Comparison of ENCODE assay signal across 30 mouse cellular contexts in genomic region chr7:141141326-141141725, GRCm38 (mm10). TPM values are rescaled to one million over a fixed set of nuclear protein-coding genes. Genes with fewer than 3 reads are reported as not detected.
A peak's percentile ranks its signal among the peaks of the same experiment; 100 is the strongest.
DNase-seq lines count a peak whose midpoint lies in the region; ATAC-seq lines count a peak whose summit lies in the region.
"Had no signal": no experiment of that assay in that cellular context is flagged by ENCODE, and none has a peak within 500 bp of the region (broad histone marks: within the 10 kb centered on the region; RNA-seq: fewer than 3 reads in every experiment).

No protein-coding gene starts in this region.

- peaks cover 95% of the 10 kb centered on the region for H3K4me1 ChIP-seq in erythroblast, embryonic 14.5 days (ENCODE audit: control insufficient read depth)
- H3K4me1 ChIP-seq in liver, embryonic 12.5 days = peaks cover 99% of the 10 kb centered on the region
- H3K4me1 ChIP-seq in liver, embryonic 15.5 days (replicated peaks) = peaks cover 97% of the 10 kb centered on the region
- H3K4me1 ChIP-seq: embryonic facial prominence, embryonic 10.5 days; embryonic facial prominence, embryonic 13.5 days; heart, embryonic 10.5 days had no signal

- H3K4me2 ChIP-seq in liver, embryonic 12.5 days = peak overlapping the region; percentile 20
- peak overlapping the region; percentile 18; the same call in 1 of the 2 replicates for H3K4me2 ChIP-seq in liver, embryonic 15.5 days
- H3K4me2 ChIP-seq: embryonic facial prominence, embryonic 13.5 days; heart, embryonic 13.5 days; hindbrain, embryonic 14.5 days had no signal

- peak overlapping the region; percentile 31 for H3K4me3 ChIP-seq in erythroblast, embryonic 14.5 days (replicated peaks)
- H3K4me3 ChIP-seq in liver, embryonic 12.5 days = no peak overlapping the region
- H3K4me3 ChIP-seq in liver, embryonic 15.5 days (replicated peaks) = no peak overlapping the region
- H3K4me3 ChIP-seq: embryonic facial prominence, embryonic 10.5 days; embryonic facial prominence, embryonic 13.5 days; gastrocnemius, adult 2 months; heart, adult 2 months; heart, embryonic 10.5 days; heart, embryonic 13.5 days had no signal

- peaks cover 100% of the 10 kb centered on the region for H3K36me3 ChIP-seq in erythroblast, embryonic 14.5 days (ENCODE audit: control insufficient read depth)
- peaks cover 100% of the 10 kb centered on the region for H3K36me3 ChIP-seq in liver, embryonic 12.5 days
- peaks cover 99% of the 10 kb centered on the region for H3K36me3 ChIP-seq in liver, embryonic 15.5 days (replicated peaks)

- no peak for ATAC-seq in erythroblast, adult 5-6 weeks (replicated peaks; ENCODE audit: low FRiP score, poor library complexity, severe bottlenecking)
- ATAC-seq in liver, embryonic 12.5 days = 0 out of 2 replicates have a peak, but pooled peaks have one; percentile 19
- ATAC-seq in liver, embryonic 15.5 days (ENCODE audit: insufficient read depth) = no peak
- 0 out of 2 replicates have a peak, but pooled peaks have one; percentile 25 for ATAC-seq in megakaryocyte progenitor cell, adult 5-6 weeks (replicated peaks; ENCODE audit: poor library complexity)
- ATAC-seq: forebrain, embryonic 14.5 days; forebrain, postnatal 0 days; hindbrain, postnatal 0 days had no signal

- intact Hi-C loops in gastrocnemius, postnatal 14 days (cut with DNase I; ENCODE audit: low total_unique reads) = no loop called here

- no peaks in the 10 kb centered on the region for H3K27me3 ChIP-seq in erythroblast, embryonic 14.5 days (ENCODE audit: control insufficient read depth)
- H3K27me3 ChIP-seq in liver, embryonic 12.5 days (replicated peaks) = no peaks in the 10 kb centered on the region
- H3K27me3 ChIP-seq in liver, embryonic 15.5 days = no peaks in the 10 kb centered on the region
- H3K27me3 ChIP-seq: embryonic facial prominence, embryonic 13.5 days; heart, embryonic 13.5 days had no signal

- H3K9ac ChIP-seq in liver, embryonic 12.5 days = no peak overlapping the region
- H3K9ac ChIP-seq in liver, embryonic 15.5 days = no peak overlapping the region
- H3K9ac ChIP-seq: embryonic facial prominence, embryonic 13.5 days; forebrain, postnatal 0 days; heart, embryonic 13.5 days had no signal

- no peaks in the 10 kb centered on the region for H3K9me3 ChIP-seq in erythroblast, embryonic 14.5 days (ENCODE audit: control insufficient read depth, low read length)
- no peaks in the 10 kb centered on the region for H3K9me3 ChIP-seq in liver, embryonic 12.5 days (replicated peaks)
- H3K9me3 ChIP-seq in liver, embryonic 15.5 days (replicated peaks) = no peaks in the 10 kb centered on the region
- H3K9me3 ChIP-seq: embryonic facial prominence, embryonic 10.5 days; embryonic facial prominence, embryonic 13.5 days; heart, embryonic 10.5 days; heart, embryonic 13.5 days had no signal

- WGBS in liver, embryonic 12.5 days (ENCODE audit: insufficient replicate concordance) = 64% methylated on average over 4 of the region's 4 CpGs
- 42% methylated on average over 4 of the region's 4 CpGs for WGBS in liver, embryonic 15.5 days (ENCODE audit: insufficient replicate concordance)

- no peak for DNase-seq in spleen, adult 12 weeks (ENCODE audit: low spot score)
- no peak for DNase-seq in ovary, adult 18-20 months (ENCODE audit: low spot score)
- no peak for DNase-seq in gastrocnemius, postnatal 14 days
- DNase-seq: adrenal gland, adult 2 months; adrenal gland, postnatal 14 days; cerebellum, adult 11 months; cerebellum, adult 2 months; cerebellum, adult 9-11 months; cerebellum, postnatal 25 days; embryo, embryonic 11 days; forebrain, postnatal 0 days; gastrocnemius, adult 2 months; gastrocnemius, postnatal 36 days; heart, adult 2 months; heart, postnatal 14 days; heart, postnatal 4 days had no signal

- H3K27ac ChIP-seq in liver, embryonic 12.5 days = 0 out of 2 replicates have a peak overlapping the region, but pooled peaks have one; percentile 31
- H3K27ac ChIP-seq in liver, embryonic 15.5 days (replicated peaks) = peak overlapping the region; percentile 51
- H3K27ac ChIP-seq: embryonic facial prominence, embryonic 10.5 days; embryonic facial prominence, embryonic 13.5 days; gastrocnemius, adult 2 months; heart, adult 2 months; heart, embryonic 10.5 days; heart, embryonic 13.5 days; hindbrain, embryonic 14.5 days; hindbrain, postnatal 0 days had no signal

RNA-seq across cellular contexts. Expression of gene Ptdss2, which starts 19.1 kb away (rescaled TPM):
- 148 and 156 TPM in 2 replicates for polyA plus RNA-seq in erythroblast, embryonic 14.5 days (2012)
- 123 and 158 TPM in 2 replicates for total RNA-seq in erythroblast, adult 5-6 weeks (2015; ENCODE audit: low replicate concordance)
- 153 and 164 TPM in 2 replicates for total RNA-seq in erythroblast, adult 5-6 weeks (2017; ENCODE audit: low replicate concordance)
- polyA plus RNA-seq in liver, embryonic 12.5 days (2016; fragmentation: Nextera tagmentation; extraction: Ambion mirVana) = 159 and 164 TPM in 2 replicates
- 138 and 140 TPM in 2 replicates for polyA plus RNA-seq in liver, embryonic 15.5 days (2015; fragmentation: Nextera tagmentation; extraction: Ambion mirVana)
- total RNA-seq in megakaryocyte progenitor cell, adult 5-6 weeks (2015) = 5.8 and 9.2 TPM in 2 replicates
- total RNA-seq in megakaryocyte progenitor cell, adult 5-6 weeks (2017) = 5.7 and 5.8 TPM in 2 replicates
- total RNA-seq in gastrocnemius, postnatal 14 days (2021) = 10 to 100 TPM; 15.5 to 21.9 TPM

RNA-seq across cellular contexts. Expression of gene Ano9, which starts 23.7 kb away (rescaled TPM):
- polyA plus RNA-seq in erythroblast, embryonic 14.5 days (2012) = not detected in 2 replicates
- not detected in 2 replicates for total RNA-seq in erythroblast, adult 5-6 weeks (2015; ENCODE audit: low replicate concordance)
- total RNA-seq in erythroblast, adult 5-6 weeks (2017; ENCODE audit: low replicate concordance) = not detected in 2 replicates
- 0.15 and 0.19 TPM in 2 replicates for polyA plus RNA-seq in liver, embryonic 12.5 days (2016; fragmentation: Nextera tagmentation; extraction: Ambion mirVana)
- polyA plus RNA-seq in liver, embryonic 15.5 days (2015; fragmentation: Nextera tagmentation; extraction: Ambion mirVana) = 0.99 and 1.5 TPM in 2 replicates
- total RNA-seq in megakaryocyte progenitor cell, adult 5-6 weeks (2015) = not detected in 2 replicates
- not detected in 2 replicates for total RNA-seq in megakaryocyte progenitor cell, adult 5-6 weeks (2017)
- not detected for total RNA-seq in gastrocnemius, postnatal 14 days (2021)
- total RNA-seq: common myeloid progenitor, adult 5-6 weeks; gastrocnemius, adult 2 months; gastrocnemius, postnatal 36 days; granulocyte monocyte progenitor cell, adult 5-6 weeks had no signal
- polyA plus RNA-seq: forebrain, embryonic 14.5 days had no signal

RNA-seq across cellular contexts. Expression of gene Rnh1, which starts 31.3 kb away (rescaled TPM):
- 0.48 and 1.5 TPM in 2 replicates for polyA plus RNA-seq in erythroblast, embryonic 14.5 days (2012)
- total RNA-seq in erythroblast, adult 5-6 weeks (2015; ENCODE audit: low replicate concordance) = 11.9 and 13.8 TPM in 2 replicates
- total RNA-seq in erythroblast, adult 5-6 weeks (2017; ENCODE audit: low replicate concordance) = 15.1 and 15.7 TPM in 2 replicates
- polyA plus RNA-seq in liver, embryonic 12.5 days (2016; fragmentation: Nextera tagmentation; extraction: Ambion mirVana) = 55.0 and 65.0 TPM in 2 replicates
- 64.3 and 76.1 TPM in 2 replicates for polyA plus RNA-seq in liver, embryonic 15.5 days (2015; fragmentation: Nextera tagmentation; extraction: Ambion mirVana)
- 36.0 and 41.3 TPM in 2 replicates for total RNA-seq in megakaryocyte progenitor cell, adult 5-6 weeks (2015)
- total RNA-seq in megakaryocyte progenitor cell, adult 5-6 weeks (2017) = 43.4 and 57.6 TPM in 2 replicates
- total RNA-seq in gastrocnemius, postnatal 14 days (2021) = 10 to 100 TPM; 48.4 to 50.3 TPM

RNA-seq across cellular contexts. Expression of gene Sigirr, which starts 41.0 kb away (rescaled TPM):
- polyA plus RNA-seq in erythroblast, embryonic 14.5 days (2012) = 0.16 and 0.19 TPM in 2 replicates
- total RNA-seq in erythroblast, adult 5-6 weeks (2015; ENCODE audit: low replicate concordance) = 4.2 TPM in 1 of 2 replicates, not detected in the other
- 2.8 and 4.4 TPM in 2 replicates for total RNA-seq in erythroblast, adult 5-6 weeks (2017; ENCODE audit: low replicate concordance)
- 16.0 and 16.5 TPM in 2 replicates for polyA plus RNA-seq in liver, embryonic 12.5 days (2016; fragmentation: Nextera tagmentation; extraction: Ambion mirVana)
- polyA plus RNA-seq in liver, embryonic 15.5 days (2015; fragmentation: Nextera tagmentation; extraction: Ambion mirVana) = 22.1 and 28.1 TPM in 2 replicates
- total RNA-seq in megakaryocyte progenitor cell, adult 5-6 weeks (2015) = 12.3 and 12.6 TPM in 2 replicates
- 5.8 and 14.0 TPM in 2 replicates for total RNA-seq in megakaryocyte progenitor cell, adult 5-6 weeks (2017)
- total RNA-seq in gastrocnemius, postnatal 14 days (2021) = 1 to 10 TPM; 2.8 to 3.2 TPM

RNA-seq across cellular contexts. Expression of gene Hras, which starts 52.5 kb away (rescaled TPM):
- 34.0 and 43.9 TPM in 2 replicates for polyA plus RNA-seq in erythroblast, embryonic 14.5 days (2012)
- 3.8 and 24.9 TPM in 2 replicates for total RNA-seq in erythroblast, adult 5-6 weeks (2015; ENCODE audit: low replicate concordance)
- total RNA-seq in erythroblast, adult 5-6 weeks (2017; ENCODE audit: low replicate concordance) = 11.4 and 20.8 TPM in 2 replicates
- 124 and 125 TPM in 2 replicates for polyA plus RNA-seq in liver, embryonic 12.5 days (2016; fragmentation: Nextera tagmentation; extraction: Ambion mirVana)
- polyA plus RNA-seq in liver, embryonic 15.5 days (2015; fragmentation: Nextera tagmentation; extraction: Ambion mirVana) = 83.0 and 98.2 TPM in 2 replicates
- 30.5 and 40.6 TPM in 2 replicates for total RNA-seq in megakaryocyte progenitor cell, adult 5-6 weeks (2015)
- total RNA-seq in megakaryocyte progenitor cell, adult 5-6 weeks (2017) = 19.9 and 23.7 TPM in 2 replicates
- total RNA-seq in gastrocnemius, postnatal 14 days (2021) = 100 to 1,000 TPM; 193 to 209 TPM

Comparison
In these comparisons a context has a peak if more than half of its experiments do, and no peak if none do; other contexts are left out.
1. ATAC-seq: peak in liver, embryonic 12.5 days (single experiment) and megakaryocyte progenitor cell, adult 5-6 weeks (single experiment); none in erythroblast, adult 5-6 weeks (single experiment) and liver, embryonic 15.5 days (single experiment).
2. RNA of gene Ptdss2, which starts 19.1 kb away (total RNA-seq): 123 to 164 TPM in erythroblast, adult 5-6 weeks; 15.5 to 21.9 TPM in gastrocnemius, postnatal 14 days and 5.7 to 9.2 TPM in megakaryocyte progenitor cell, adult 5-6 weeks; every median in the first group is over 4 times any median in the second.